Mouse (Mus musculus) kidney, adult 8-10 months (tissue): ENCODE results near the gene Slc4a4.

Experiments used
- DNase-seq, 2 experiments: peaks; one replicate each; pipeline ENCODE4 v3.0.0; 2022

Gene Slc4a4

DNA sequence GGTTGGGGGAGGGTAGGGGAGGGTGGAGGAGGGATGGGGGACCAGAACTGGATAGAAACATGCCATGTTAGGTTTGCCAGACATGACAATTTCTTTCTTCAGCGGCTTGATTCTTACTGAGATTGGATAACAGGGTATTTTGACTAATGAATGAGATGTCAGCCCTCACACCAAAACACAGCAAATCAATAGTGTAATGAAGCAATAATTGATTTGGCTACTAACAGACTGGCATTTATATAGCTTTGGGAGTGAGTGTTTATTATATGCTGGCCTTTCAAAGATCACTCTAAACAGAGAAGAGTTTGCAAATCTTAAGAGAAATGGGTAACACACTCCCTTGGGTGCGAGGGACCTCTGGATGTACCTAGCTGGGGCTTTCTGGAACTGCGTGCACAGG is 30.6 kb downstream of the Slc4a4 start:
- no peak for DNase-seq

DNA sequence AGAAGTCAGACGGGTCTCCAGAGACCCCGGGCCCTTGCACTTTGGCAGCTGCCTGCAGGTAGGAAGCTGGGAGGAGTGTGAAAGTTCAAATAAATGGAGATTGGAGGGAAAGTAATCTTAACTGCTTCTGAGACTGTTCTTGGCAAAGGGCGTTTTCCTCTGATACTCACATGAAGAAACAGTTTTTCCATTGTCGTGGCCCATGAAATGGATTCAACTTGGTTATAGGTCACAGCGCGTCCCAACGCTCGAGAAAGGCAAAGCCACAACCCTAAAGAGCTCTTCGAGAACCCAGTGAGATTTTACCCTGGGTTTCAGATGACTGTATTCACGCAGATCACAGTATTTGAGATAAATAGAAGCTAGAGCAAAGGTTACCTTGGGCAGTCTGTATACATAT is 31.0 kb downstream of the Slc4a4 start:
- no peak for DNase-seq

DNA sequence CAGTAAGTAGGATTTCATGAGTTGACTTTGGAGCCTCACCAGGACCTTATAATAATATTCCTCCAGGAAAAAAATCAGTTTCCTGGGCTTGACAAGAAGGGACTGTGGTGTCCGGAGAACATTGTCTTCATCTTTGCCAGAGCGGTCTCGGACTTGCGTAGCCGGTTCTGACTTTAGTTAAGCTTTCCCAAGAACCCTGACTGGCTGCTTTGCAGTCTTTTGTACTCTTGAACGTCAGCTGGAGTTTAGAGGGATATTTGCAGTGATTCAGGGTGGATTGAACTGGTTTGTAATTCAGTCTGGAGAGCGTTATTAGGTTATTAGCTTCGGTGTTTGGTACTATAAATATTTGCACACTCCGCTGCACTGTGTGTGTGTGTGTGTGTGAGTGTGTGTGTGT is 31.9 kb downstream of the Slc4a4 start:
- DNase-seq = no peak

DNA sequence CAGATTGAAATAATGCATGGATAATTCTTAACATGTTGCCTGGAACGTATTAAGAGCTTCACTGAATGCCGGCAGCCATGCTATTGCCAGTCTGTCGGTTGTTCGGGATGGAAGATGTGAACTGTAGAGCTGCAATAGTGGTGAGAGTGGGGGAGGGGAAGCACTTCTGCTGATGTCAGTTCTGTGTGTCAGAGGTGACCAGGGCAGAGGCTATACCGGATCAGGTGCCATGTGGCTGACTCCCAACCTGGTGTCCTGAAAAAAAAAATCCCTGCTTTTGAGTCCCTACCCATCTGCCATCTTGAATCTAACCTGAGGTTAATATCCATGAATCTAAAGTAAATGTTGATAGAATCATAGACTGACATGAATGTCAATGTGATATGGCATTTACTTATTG is 39.0 kb downstream of the Slc4a4 start:
- DNase-seq = no peak

DNA sequence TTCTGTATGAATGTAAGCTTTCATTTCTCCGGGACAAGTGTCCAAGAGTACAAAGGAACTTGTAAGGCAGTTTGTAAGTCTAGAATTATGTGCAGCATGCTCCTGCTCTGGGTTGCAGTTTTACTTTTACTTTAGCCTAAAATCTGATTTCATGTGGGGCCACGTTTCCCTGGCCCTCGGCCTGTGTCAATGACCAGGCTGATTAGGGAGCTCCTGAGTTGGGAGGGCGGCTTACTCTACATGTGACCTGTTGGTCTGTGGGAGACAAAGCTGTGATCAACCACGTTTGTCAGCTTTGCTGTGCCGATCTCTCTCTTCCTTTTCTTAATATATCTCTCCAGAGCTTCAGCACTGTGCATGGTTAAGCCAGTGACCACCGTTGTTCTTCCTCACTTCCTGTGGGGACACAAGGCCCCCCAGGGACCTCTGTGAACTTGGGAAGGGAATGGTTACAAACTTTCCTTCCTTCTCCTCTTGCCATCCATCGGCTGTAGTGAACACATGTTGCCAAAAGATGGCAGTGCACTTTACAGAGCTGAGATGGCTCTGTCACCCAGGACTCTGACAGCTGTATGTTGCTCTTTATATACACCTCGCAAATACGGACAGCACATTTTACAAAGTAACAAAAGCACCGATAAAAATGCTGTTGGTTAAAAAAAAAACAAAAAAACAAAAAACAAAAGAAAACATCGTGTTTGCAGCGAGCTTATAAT is 41.7 kb downstream of the Slc4a4 start:
- peak; percentile 43 for DNase-seq

DNA sequence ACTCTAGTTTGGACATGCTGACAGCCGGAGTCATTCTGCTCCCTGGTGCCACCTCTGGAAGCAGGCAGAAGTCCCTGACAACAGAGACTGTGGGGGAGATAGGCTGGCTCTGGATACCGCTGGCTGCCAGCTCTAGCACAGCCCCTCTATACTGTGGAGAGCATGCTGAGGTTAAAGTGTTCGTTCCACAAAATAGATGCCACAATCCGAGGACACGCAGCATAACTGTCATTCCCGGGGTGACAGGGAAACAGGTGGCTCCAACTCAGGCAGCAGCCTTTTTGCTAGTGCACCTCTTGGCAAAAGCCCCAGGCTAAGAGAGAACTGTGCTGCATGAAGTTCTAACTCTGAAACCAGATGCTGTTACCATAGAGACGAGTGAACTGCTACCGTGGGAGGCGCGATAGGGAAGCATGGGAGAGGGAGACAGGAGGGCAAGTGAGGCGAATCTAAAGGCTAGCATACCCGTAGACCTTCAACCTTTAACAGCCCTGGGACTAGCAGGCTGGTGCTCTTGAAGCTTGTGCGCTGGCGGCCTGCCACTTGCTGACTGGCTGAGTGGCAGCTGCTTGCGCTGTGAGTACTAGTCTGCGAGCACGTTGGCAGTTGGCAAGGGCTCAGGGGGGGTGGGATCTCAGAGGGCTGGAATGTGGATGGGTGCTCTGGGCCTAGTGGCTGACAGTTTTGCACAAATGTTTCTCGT is 42.9 kb downstream of the Slc4a4 start:
- peak; percentile 96 to 97 for DNase-seq

DNA sequence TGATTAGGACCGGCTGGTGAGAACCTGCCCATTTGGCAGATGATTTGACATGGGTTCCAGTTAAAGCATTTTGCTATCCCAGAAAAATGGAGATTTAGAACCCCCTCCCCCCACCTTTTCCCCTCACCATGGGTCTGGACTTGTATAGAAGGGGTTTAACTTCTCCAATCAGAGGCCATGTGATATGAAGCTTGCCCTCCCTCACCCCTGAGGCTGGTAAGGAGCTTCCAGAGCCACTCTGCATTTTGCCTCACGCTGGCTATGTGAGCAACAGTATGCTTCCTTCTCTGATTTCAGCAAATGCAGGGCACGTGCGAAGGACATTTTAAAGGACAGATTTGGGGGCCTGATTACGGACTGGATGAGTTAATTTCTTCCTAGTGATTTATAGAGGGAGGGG is 43.5 kb downstream of the Slc4a4 start:
- no peak for DNase-seq

DNA sequence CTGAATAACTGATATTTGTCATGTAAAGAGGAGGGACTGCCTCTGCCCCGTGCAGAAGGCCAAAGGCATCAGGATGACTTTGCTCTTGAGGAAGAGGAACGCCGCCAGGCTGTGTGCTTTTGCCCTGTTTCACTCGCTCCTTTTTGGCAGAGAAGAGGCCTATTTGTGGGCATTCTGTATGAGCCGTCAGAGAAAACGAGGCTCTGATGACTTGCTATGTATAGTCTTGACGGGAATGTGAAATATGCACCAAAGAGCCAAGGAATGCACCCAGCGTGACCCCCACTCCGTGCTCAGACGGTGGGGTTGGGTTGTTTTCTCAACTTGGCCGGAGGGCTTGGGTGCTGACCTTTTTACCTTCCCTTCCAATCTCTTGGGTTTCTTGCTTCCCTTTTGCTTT is 44.0 kb downstream of the Slc4a4 start:
- DNase-seq = no peak

DNA sequence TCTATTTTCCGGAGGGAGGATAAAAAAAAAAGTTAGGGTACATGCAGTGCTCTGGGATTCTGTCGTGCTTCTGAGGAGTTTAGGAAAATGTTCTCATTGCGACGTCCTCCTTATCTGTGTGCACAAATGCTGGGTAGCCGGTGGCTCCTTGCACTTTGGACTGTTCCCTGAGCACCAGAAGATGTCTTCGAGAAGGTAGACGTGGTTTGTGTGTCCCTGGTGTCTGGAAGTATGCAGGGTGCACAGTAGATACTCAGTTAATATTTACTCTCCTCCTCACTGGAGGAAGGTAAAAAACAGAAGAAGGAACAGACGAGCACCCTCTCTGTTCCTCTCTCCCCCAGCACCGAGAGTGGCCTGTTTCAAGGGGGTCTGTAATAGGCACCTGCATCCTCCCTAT is 44.6 kb downstream of the Slc4a4 start:
- DNase-seq = peak in 1 of 2 experiments; percentile 47

DNA sequence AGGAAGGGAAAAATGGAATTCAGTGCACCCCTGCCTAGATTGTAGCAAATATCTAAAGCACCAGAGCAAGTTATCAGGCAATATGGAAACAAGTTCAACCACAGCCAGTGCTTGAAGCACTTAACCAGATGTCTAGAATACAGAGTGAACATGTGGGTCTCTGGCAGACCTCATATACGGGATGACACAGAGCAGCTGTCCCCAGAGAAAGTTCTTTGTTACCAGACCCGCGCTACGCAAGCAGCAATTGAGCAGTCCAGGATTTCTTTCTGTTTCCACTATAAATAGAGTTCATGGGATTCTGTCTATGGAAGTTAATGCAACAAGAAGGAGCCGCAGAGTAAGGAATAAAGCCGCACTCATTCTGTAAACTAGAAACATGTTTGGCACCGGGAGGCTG is 46.8 kb downstream of the Slc4a4 start:
- DNase-seq = no peak

DNA sequence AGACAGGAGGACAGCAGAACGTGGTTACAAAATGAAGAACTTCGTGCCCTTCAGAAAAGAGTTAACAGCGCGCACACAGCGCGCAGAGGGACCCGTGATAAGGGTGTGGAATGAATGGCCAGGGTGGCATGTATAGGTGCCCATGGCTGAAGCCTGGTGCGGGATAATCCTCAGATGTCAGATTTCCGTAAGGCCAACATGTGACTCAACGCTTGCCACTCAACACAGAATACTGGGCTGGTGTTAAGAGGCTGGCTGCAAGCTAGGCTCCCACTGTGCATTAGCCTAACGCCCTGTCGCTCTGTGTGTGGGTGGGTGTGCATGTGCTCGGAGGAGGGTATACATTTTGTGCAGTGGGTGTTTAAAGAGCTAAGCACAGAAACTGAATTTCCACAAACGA is 47.3 kb downstream of the Slc4a4 start:
- no peak for DNase-seq

DNA sequence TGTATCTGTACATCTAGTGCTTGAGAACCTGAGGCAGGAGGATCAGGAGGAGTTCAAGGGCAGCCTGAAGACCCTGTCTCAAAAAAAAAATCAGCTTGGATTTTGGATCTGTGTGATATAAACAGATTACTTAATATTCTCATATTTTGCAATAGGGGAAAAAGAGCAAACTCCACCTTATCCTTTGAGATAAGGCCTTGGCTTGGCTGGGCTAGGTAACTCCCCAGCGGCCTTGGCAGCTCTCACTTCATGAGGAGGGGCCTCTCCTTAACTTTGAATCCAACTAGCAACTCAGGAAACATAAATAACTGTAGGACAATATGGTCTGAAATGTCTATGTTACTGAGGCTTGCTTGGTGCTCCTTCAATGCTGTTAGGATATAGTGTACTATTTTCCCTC is 51.6 kb downstream of the Slc4a4 start:
- no peak for DNase-seq

DNA sequence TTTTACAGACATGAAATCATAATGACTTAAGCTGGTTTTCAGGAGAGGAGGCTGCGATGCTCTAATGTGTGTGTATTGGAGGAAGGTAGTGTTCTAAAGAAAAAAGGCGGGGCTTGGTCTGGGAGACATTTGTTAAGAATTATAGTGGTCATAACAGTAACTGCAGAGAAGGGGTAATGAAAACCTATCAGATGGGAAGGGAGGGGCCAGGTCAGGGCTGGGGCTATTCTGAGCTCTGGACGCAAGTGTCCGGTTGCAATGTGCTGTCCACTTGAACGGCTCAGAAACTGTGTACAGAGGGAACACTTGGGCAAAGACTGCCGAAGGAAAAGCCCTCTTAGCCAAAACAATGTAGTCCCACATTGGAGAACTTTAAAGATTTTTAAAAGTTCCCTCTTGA is 52.5 kb downstream of the Slc4a4 start:
- DNase-seq = no peak

DNA sequence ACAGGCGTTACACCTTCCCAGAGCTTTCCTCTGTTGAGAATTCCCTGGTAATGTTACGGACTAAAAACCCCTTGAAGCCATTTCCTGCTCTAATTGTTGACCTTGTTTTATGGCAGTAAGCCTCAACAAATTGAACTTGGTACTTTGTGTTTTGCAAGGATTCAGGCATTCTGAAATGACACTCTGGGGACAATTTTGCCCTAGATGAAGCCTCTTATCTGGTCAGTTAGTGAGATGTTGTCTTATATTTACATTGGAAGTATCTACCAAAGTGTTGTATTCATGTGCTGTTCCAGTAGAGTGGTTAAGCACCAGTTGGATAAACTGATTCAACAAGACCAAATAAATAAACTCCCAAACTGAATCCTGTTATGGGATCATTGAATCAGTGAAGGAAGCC is 53.2 kb downstream of the Slc4a4 start:
- DNase-seq = no peak

DNA sequence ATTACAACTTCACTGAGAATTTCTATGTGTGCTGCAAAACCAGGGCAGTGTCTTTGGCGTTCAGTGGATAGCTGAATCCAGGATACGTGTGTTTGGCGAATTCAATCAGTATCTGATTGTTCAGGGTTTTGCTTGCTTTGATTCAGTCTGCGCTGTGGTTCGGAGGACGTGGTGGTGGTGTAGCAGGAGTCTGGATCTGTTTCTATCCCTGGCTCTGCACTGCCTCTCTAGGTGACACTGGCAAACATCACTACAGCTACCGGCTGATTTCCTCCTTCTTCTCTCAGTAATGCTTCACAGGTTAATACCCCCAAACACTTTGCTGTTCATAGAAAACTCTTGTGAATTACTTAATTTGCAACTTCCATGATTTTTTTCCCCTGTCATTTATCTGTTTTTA is 55.3 kb downstream of the Slc4a4 start:
- no peak for DNase-seq

DNA sequence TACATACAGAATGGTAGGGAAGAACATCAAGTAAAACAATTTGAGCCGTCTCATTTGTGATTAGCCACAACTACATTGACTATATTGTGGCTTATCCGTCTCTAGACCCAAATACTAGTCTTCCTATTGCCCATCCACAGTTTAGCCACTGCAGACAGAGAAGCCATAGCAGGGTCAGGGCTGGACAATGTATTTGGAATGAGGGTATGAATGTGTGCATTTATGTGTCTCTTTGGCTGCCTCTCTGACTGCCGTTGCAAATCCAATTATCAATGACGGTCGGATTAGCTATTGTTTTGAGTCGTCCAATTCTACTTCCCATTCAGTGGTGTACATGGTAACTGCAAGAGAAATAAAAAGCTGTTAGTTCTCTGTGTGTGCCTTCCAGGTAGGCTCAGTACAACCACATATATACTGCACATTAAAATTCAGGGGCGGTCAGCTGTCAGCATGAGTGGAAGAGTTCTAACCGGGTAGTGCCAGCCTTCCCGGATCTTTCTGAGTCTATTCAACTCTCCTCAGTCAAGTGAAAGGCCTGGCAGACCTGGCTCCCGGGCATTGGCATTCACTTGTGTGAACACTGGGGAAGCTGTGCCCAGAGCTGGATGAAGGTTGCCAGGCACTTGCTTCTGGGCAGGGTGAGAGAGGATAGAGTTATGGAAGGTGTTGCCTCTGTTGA is 59.2 kb downstream of the Slc4a4 start:
- no peak for DNase-seq

DNA sequence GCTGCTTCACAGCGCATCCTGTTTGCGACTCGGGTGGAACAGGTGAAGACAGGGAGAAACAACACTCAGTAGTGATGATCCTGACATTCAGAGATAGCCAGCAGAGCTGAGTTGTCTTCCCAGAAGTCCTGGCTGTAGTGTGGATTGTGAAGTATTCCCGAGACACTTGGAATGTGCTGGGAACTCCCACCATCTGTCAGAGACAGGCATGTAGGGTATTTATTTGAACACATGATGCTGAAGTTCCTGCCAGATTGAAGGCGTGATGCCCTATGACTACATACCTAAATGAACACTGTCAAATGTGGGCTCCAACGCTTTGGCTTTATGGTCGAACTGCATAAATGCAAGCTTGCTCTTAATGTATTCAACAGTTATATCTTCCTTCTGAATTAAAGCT is 63.7 kb downstream of the Slc4a4 start:
- DNase-seq = no peak

DNA sequence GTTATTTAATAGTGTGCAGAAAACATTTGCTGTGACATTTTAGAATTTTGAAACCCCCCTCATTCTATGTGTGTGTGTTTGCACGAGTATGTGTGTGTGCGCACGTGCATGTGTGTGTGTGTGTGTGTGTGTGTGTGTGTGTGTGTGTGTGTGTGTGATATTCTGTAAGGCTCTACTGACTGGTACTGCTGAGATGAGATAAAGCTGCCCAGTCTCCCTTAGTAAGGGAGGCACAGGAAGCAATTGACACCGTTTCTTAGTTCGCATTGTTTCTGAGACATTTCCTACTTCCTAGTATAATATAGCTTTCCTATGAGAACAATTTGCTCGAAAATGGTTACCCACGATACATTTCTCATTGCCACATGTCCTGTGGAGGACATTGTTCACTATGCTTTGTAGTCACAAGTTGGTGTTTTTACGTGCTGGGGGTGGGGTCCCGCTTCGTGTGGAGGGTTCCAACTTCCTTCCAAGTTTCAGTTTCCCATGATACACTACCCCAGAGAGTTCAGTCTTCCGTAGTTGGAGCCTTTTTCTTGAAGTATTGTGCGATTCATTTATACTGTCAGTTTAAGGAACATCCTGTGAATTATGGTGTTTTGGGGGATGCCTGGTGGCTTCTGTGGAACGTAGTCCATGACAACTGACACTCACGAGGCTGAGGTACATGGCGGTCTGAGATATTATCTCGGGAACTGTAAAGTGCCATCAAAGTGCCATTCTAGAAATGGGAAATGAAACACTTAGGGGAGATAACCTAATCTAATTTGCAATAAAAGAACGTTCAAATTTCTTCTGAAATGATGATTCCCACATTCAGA is 66.3 kb downstream of the Slc4a4 start:
- DNase-seq = no peak

DNA sequence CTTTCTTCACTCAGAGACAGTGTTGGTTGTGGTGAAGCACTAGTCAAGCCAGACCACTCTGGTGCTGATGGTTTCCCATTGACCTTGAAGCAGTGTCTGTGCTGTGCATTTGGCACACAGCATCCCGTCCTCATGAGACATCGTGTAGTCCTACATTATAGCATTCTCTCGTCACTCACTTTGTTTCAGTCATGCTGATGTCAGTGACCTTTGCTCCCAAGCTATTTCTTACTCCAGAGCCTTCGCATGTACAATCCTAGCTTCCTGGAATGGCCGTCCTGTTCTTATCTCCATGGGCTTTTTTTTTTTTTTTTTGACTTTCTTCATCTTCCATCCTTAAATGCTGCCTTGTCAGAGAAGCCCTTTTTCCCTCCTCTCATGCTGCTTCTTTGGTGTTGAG is 71.1 kb downstream of the Slc4a4 start:
- no peak for DNase-seq

DNA sequence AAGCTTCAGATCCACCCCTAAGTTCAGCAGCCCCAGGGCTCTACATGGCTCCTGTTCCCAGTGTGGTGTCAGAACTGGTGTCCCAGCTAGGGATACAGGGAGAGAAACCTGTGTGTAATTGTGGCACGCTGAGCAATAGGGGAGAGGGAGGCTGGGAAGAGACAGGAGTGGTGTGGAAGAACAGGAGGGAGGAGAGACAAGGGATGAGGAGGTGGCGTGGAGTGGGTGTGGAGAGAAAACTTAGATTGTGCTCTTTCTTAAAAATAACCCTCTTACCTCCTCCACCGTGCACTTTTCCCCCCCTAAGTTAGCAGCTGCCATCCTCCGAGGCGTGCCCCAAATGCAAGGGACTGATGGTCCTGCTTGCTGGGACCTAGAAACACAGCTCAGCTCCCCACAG is 72.3 kb downstream of the Slc4a4 start:
- DNase-seq = no peak

DNA sequence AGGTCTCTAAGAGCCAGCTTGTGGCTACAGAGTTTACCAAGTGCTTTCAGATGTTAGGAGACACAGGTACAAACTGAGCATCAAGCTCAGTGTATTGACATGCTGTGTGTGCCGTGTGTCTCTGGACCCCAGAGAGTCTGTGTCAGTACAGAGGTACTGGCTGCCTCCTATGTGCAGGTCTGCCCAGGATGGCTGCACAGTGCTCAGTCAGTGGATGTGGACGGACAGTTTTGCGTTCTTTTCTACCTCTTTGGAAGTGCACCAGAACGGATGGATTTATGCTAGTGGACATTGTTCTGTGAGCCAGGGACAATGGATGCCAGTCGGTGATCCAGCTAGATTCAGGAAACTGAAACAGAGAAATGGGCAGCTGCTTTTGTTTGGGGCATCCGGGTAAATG is 72.8 kb downstream of the Slc4a4 start:
- peak in 1 of 2 experiments; percentile 12 for DNase-seq

DNA sequence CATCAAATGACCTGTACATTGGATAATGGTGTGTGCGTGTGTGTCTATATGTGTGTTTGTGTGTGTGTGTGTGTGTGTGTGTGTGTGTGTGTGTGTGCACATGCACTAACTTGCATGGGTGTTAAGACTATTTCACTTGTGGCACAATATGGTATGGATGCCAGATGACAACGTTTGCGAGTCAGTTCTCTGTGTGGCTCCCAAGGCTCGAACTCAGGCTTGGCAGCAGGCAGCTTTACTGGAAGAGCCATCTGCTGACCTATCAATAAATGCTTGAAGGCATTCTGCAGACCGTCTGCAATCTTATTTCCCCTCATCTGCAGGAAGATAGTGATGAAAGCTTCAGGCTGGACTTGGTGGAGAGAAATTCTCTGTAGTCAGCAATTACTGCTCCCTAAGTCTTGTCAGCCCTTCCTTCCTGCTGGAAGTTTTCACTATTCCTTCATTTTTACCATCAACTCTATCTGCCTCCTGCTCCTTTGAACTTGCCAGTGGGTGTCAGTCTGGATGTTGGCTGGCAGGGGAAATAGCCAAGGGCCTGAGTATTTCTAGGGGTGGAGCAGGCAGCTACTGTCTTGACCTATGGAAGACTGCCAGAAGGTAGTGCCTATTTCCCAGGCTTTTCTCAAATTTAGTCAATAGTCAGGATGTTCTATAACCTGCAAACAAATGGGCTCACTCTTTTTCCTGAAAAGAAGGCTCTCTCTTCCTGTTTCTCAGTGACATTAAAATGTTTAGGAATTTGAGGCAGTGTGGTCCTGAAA is 73.9 kb downstream of the Slc4a4 start:
- DNase-seq = peak; percentile 25 to 36

DNA sequence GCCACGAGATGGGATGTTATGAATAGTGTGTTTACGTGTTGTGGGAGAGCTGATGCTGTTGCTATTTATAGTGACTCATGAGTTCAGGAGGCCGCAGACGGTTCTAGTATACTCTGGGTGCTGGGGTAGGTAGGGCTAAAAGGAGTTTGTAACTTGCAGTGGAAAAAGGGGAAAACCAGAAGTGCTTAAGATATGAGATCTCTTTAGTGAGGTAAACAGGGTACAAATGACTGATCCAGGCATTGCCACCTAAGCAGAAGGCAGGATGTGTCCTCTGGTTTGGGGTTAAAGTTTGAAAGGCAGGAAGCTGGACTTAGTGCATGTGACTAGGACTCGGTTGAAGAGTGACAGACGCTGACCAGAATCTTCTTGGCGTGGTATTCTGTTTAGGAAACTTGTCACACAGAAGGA is 74.7 kb downstream of the Slc4a4 start:
- DNase-seq = peak; percentile 75 to 84
